Mouse (Mus musculus) lung, embryonic 16.5 days (tissue): Measurements from ENCODE around the gene Tm9sf3. TPM values are rescaled to one million over a fixed set of nuclear protein-coding genes. Genes with fewer than 3 reads are reported as not detected.

Source experiments
- ATAC-seq: fragments of 200-750 bp; cut with Nextera tagmentation; 2 replicates; pipeline ENCODE4 v1.8.0; 2017; ENCODE audit warnings: low read depth, mild to moderate bottlenecking, moderate library complexity
- H3K27ac ChIP-seq: fragments of 300-500 bp; sonication (generic); 2 replicates; pipeline ENCODE4 v1.5.1; 2014; ENCODE audit warnings: mild to moderate bottlenecking, control low read depth, low read length
- H3K27me3 ChIP-seq: fragments of 300-500 bp; sonication (generic); 2 replicates; pipeline ENCODE4 v1.6.1; 2014; ENCODE audit warnings: low read depth, low read length, mixed read lengths; ENCODE audit not compliant: control insufficient read depth, insufficient read depth
- H3K36me3 ChIP-seq: fragments of 300-500 bp; sonication (generic); 2 replicates; pipeline ENCODE4 v1.6.1; 2014; ENCODE audit warnings: low read length; ENCODE audit not compliant: control insufficient read depth, insufficient read depth
- H3K4me1 ChIP-seq: fragments of 300-500 bp; sonication (generic); replicated peaks from 2 replicates; pipeline ENCODE4 v1.6.1; 2014; ENCODE audit warnings: low read length, mixed read lengths; ENCODE audit not compliant: control insufficient read depth, insufficient read depth
- H3K4me2 ChIP-seq: fragments of 300-500 bp; sonication (generic); 2 replicates; pipeline ENCODE4 v1.6.1; 2014; ENCODE audit warnings: low read depth, low read length, control low read depth
- H3K4me3 ChIP-seq: fragments of 300-500 bp; sonication (generic); 2 replicates; pipeline ENCODE4 v1.5.1; 2014; ENCODE audit warnings: mild to moderate bottlenecking, low read length, control low read depth
- H3K9ac ChIP-seq: fragments of 300-500 bp; sonication (generic); 2 replicates; pipeline ENCODE4 v1.6.1; 2014; ENCODE audit warnings: low read length, control low read depth
- H3K9me3 ChIP-seq: fragments of 300-500 bp; sonication (generic); 2 replicates; pipeline ENCODE4 v1.6.1; 2016; ENCODE audit warnings: low read length; ENCODE audit not compliant: control insufficient read depth
- WGBS: fragments of 180-500 bp; shearing (Covaris S2); extraction: QIAGEN DNeasy Blood & Tissue Kit; methylation state at CpG from one replicate; pipeline ENCODE4 v1.1.7; 2014; 5-methylcytosine and 5-hydroxymethylcytosine counted together
- polyA plus RNA-seq: library from polyadenylated mRNA; unstranded; fragments of >200 nt; fragmentation: Nextera tagmentation; extraction: Ambion mirVana; gene quantifications from 2 replicates; pipeline ENCODE4 v1.2.1, GENCODE M21; 2015

Tm9sf3 gene
- polyA plus RNA-seq, 1 experiment from 2014 or later, result 135 TPM

DNA sequence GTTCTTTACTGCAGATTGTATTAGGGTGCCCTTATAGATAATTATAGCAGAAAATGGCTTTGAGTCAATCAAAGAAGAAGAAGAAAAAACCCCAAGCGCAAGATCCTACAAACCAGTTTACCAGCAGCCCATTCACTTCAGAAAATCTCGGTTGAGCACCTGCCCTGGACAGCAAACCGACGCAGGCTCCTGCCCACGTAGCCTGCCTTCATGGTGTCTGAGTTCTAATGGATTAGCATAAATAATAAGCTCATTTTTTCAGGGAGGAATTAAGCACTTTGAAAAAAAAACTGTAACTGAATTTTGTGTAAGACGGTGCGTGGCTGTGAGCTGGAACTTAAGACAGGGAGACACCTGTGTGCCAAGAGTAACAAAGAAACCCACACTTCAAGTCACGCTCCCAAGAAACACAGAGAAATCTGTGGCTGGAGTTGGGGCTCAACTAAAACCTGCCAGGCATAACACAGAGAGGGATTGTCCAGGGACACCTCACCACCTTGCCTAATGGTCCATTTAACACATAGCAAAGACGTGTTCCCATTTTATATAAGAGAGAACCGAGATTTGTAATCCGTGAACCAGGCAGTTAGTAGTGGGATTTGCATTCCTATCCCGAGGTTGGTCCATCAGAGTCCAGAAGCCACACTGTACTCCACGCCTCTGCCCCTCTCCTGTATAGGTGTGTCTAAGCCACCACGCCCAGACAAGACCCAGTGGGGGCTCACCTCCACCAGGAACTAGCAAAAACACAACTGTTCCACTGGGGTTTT is 98.5 kb downstream of the Tm9sf3 start:
- no peaks in the 10 kb centered on the region for H3K4me1 ChIP-seq
- 72% methylated on average over 14 of the region's 14 CpGs for WGBS
- ATAC-seq, result no peak

DNA sequence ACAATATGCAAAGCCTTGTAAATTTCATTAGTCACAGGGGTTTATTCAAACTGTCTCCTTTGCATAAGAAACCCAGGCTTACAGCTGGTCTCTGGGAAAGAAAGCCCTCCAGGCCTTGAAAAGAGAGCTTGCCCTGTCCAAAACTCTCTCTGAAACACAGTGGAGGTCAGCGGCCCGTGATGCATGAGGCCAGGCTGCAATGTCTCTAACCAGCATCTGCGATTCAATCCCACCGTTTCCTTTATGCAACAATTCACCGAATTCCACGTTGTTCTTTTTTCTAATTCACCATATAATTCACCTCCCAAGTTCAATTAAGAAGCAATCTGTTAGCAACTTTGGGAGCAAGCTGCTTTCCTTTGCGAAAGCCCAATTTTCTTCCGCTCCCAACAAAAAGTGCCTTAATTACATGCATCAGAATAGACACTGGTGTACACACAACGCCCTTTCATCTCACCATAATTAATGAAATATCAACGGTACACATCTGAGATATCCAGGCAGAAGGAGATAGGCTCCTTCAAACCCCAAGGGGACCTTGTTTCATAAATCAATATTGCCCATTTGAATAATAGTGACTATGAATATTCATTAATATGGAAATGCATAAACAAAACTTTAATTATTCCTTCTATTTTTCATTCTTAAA is 99.2 kb downstream of the Tm9sf3 start:
- ATAC-seq, result no peak
- Histone ChIP-seq H3K27me3 (no peaks in the 10 kb centered on the region), H3K9ac (no peak overlapping the region), H3K4me3 (no peak overlapping the region), H3K4me2 (no peak overlapping the region), H3K4me1 (no peaks in the 10 kb centered on the region), H3K36me3 (no peaks in the 10 kb centered on the region), H3K9me3 (no peaks in the 10 kb centered on the region), H3K27ac (no peak overlapping the region)
- WGBS, result 83% methylated on average over 10 of the region's 10 CpGs

More for the DNA sequence above, 98.5 kb downstream of the Tm9sf3 start:
- Histone ChIP-seq H3K9ac (no peak overlapping the region), H3K36me3 (no peaks in the 10 kb centered on the region), H3K27ac (no peak overlapping the region), H3K9me3 (no peaks in the 10 kb centered on the region), H3K4me3 (no peak overlapping the region), H3K27me3 (no peaks in the 10 kb centered on the region), H3K4me2 (no peak overlapping the region)

Other genes starting within 250 kb of the Tm9sf3 start
- 0.10 TPM in 1 of 2 replicates, not detected in the other for gene Dntt, start 234.7 kb downstream of the Tm9sf3 start, polyA plus RNA-seq
- gene Opalin, start 186.9 kb downstream of the Tm9sf3 start, polyA plus RNA-seq, result not detected in 2 replicates
- not detected in 2 replicates for gene Tll2, start 57.2 kb downstream of the Tm9sf3 start, polyA plus RNA-seq
- gene Pik3ap1, start 121.1 kb upstream of the Tm9sf3 start, polyA plus RNA-seq, result 3.1 and 4.1 TPM in 2 replicates
- 10.7 and 11.4 TPM in 2 replicates for gene Lcor, start 218.6 kb upstream of the Tm9sf3 start, polyA plus RNA-seq